Mouse (Mus musculus): Measurements from ENCODE around the gene Gm7980.
"Not testable (repeated sequence)": the region's sequence is repeated elsewhere in the genome, so short reads cannot be mapped to it uniquely, and the experiment has no call there.

The Gm7980 gene
- long read RNA-seq, experiment 1 = 0 reads
- long read RNA-seq, experiment 2 = 0 reads

DNA sequence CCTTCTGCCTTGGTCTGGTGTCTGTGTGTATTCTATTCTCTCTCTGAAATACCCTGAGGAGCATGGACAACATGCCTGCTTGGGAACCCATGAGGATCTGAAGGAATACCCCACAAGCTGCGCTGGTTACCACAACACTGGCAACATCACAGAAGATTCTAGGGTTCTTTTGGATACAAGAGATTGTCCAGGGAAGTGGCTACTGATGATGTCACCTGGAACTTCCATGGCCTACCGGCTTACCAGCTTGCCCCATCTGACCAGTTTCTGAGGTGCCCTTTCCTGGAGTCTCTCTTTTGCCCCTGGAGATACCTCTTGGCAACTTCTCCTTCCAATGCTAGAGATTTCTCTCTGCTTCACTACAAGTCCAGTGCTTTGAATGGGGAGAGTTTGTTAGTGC, at the start of gene Gm7980:
Gm7980 (minus strand) TSS at position 101 of the 400 bp plus-strand sequence.
- intact Hi-C loops (cut with DNase I) = not testable (repeated sequence)

DNA sequence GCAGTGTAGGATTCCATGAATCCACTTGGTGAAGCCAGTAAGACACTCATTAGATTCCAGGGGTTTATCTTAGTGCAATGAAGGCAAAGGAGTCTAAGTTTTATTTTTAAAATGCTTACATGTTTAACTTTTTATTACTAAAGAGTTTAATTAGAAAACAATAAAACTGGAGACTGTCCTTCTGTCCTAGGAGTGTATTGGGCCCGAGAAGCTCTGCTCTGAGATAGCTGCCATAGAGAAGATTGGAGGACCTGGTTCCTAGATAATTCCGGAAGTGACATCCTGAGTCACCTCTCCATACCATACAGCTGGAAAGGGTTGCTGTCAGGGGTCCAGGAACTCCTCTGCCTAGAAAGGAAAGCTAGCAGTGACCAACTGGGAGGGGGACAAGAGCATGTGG, 36.6 kb upstream of the Gm7980 start, which contains the start of gene 1700024B05Rik:
1700024B05Rik (plus strand) TSS at position 301 of the 400 bp plus-strand sequence.
- intact Hi-C loops (cut with DNase I) = not testable (repeated sequence)

DNA sequence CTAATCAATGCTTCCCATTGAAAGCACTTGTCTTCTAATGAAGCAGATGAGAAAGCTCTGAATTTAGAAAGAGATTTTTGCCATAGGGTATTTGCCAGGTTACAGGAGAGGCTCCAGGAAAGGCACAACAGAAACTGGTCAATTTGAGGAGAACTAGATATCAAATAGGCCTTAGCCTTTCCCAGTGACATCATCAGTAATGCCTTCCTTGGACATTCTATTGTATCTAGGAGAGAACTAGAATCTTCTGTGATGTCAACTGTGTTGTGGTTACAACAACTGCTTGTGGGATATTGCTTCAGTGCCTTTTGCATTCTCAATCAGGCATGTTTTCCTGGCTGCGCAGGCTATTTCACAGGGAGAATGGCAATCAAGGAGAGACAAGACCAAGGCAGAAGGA, 17.6 kb upstream of the Gm7980 start, which contains the start of gene 1700049E17Rik1:
1700049E17Rik1 (plus strand) TSS at position 301 of the 400 bp plus-strand sequence.
- intact Hi-C loops (cut with DNase I) = not testable (repeated sequence)

Measured in adrenal gland (tissue).